Mouse (Mus musculus) MN1 (cell line): ENCODE measurements around the gene Ebpl.

ENCODE experiments used
- DNase-seq: peaks from one replicate; pipeline ENCODE4 v3.0.0-alpha.2; 2016; ENCODE audit warnings: low spot score

The Ebpl gene

DNA sequence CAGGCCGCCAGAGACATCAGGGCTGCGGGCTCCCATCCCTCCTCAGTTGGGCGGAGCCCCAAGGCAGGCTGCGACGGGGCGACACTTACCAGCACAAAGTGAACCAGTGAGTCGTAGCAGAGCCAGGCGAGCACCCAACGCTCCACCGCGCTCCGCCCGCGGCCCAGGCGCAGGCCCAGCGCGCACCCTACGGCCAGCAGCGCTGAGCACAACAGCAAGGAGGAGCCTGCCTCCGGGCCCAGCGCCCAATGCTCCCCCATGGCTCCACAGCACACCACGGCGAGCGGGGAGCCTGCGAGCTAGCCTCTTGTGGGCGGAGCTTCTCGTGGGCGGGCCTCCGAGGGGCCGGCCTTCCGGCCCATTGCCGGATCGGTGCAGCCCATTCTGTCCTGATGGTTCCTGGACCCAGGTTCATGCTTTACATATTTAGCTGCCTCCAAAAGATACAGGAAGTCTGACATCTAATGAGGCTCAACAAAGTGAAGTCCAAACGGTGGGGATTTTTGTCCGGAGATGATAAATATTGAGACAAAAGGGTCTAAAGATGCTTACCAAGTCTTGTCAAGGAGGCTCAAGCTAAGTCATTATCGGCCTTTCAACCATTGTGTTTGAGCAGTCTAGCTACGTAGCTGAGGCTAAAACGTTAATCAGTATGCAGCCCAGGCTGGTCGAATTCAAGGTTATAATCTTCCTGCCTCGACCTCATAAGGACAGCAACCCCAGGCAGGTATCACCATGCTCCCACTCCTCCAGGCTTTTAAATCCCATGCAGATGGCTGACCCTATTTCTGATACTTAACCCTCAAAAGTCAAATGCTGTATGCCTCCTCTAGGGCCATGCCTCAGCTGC, at the start of gene Ebpl:
Ebpl (minus strand) TSS at position 309 of the 850 bp plus-strand sequence.
- DNase-seq: peak; percentile 92

DNA sequence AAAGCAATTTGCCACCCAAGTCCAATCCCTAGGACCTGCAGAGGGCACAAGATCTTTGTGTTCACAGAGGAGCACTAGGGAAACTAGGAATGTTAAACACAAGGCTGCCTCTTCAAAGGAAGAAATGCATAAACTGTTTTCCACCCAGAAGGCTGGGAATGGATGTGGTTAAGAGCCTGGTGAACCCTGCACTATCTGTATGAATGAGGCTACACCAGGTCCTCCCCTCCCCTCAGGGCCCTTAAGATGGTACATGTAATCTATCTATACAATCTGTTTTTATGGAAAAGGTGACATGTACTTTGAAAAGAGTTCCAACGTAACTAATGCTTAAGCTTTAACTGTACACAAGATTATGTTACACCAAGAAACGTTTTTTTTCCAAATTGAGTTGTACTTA, 49.8 kb upstream of the Ebpl start:
- no peak for DNase-seq

DNA sequence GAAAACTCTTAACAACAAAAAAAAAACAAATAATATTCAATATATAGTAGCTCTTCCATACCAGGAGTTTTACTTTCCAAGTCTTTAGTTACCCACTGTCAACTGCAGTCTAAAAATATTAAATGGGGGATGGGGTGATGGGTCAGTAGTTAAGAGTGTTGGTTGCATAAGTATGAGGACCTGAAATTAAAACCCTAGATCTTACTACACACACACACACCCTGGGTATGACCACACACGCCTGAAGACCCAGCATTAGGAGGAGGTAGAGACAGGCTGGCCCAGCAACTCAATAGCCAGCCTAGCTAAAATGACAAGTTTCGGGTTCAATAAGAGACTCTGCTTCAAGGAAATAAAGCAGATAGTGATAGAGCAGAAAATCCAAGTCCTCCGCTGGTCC, 46.8 kb upstream of the Ebpl start:
- DNase-seq: no peak

DNA sequence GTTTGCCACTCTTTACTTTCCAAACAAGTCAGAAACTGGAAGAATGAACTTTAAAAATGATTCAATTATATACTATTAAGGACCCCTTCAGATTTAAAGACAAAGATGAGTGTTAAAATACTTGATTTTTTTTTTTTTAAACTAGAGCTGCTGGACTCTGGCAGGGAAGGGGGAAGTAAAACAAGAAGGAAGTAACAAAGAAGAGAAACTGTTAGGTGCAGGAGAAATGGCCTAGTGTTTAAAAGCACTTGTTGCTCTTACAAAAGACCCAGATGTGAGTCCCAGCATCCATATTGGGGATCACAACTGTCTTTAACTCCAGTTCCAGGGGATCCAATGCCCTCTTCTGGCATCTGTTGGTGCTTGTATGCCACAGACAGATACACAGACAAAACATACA, 45.5 kb upstream of the Ebpl start:
- no peak for DNase-seq

DNA sequence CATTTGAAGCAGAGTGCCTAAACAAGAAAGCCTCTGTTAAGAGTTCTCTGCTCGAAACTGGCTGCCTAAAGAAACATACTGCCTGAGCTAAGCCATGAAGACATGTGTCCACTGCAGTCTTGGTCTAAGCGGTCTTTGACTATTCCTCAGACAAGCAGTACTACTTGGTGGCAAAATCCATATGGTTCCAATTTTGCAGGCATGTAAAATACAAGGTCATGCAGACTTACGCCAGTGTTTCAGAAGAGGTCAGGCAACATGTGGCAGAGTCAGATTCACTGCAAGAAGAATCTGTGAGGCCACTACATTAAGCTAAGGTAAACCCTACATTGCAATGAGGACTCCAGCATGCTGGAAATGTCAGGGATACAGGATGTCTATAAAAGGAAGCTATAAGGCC, 44.7 kb upstream of the Ebpl start:
- no peak for DNase-seq

DNA sequence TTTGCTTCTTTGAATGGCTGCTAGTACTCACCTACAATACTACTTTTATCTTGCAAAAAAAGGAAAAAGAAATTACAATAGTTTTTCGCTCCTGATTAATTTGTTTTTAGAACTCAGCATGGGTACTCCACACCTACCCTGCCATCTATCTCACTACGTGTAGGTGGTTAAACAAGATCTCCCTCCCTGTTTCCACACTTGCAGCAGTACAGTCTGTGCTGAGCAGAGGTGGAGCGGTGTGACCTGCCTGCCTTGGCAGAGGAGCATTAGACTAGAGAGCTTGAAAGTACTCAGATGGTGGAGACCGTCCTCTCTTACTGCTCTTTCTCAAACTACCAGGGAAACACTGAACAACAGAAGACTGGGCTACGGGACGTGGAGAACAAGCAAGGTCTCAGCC, 34.5 kb upstream of the Ebpl start:
- DNase-seq: no peak

DNA sequence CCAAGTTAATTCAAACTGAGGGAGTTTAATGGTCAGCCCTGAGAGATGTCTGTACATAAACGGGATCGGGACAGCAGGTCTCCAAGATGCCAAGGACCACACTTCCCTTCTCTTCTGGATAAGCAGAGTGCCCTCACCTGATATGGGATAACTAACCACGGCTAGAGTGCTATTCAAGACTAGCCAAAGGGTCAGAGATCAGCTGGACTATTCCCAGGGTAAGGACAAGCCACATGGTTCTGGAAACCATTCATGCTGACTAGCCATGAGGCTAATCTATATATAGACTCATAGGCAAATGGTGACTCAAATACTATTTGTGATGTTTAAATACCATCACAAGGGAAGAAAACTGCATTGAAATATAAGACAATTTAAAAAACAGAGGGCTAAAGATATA, 30.3 kb upstream of the Ebpl start:
- DNase-seq: no peak

DNA sequence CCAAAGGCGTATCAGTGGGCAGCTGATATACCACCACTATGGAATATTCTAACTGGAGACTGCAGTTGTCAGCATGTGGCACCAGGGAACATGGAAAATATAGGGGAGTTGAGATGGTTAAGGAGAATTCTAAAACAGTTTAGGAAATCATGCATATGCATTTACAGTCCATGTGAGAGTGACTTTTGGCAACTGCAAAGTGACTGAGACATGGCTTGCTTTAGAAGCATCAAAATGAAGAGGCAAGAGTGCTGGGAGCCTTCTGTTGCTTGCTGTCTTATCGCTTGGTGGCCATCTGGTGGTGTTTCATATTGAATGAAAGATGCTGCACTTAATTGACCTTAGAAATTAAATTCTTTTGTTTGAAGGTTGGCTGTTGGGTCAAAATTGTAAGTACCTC, 7.1 kb upstream of the Ebpl start:
- DNase-seq: peak; percentile 19

DNA sequence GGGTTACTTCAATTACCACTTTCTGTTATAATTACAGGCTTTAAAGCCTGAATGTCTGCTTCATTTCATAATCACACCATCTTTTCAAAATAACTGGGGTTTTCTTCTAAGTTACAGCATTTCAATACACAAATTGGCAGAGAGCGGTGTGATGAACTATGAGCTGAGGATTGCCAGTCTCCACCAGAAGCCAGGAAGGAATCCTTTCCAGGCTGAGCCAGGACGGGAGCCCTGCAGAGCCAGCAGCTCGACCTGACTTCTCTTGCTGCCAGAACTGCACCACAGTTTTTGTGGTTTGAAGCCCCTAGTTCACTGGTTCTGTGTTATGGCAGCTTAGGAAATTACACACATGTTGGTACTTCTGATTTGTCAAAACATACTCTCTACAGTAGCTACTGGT, 4.4 kb upstream of the Ebpl start:
- no peak for DNase-seq

DNA sequence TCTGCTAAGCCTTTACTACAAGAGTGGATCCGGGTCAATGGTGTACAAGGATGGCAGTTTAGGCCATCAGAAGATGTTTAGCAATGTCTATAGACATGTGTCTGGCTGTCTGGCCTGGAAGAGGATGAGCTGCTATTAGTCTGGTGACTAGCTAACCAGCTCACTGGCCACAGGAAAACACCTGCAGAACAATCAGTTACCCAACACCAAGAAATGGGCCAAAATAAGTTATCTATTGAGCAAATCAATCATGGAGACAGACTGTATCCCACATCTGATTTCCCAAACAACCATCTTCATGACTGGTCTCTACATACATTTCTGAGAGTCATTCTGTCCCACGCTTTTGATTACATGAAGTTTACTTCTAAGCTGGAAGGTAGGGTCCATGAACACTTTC, 3.5 kb upstream of the Ebpl start:
- no peak for DNase-seq

DNA sequence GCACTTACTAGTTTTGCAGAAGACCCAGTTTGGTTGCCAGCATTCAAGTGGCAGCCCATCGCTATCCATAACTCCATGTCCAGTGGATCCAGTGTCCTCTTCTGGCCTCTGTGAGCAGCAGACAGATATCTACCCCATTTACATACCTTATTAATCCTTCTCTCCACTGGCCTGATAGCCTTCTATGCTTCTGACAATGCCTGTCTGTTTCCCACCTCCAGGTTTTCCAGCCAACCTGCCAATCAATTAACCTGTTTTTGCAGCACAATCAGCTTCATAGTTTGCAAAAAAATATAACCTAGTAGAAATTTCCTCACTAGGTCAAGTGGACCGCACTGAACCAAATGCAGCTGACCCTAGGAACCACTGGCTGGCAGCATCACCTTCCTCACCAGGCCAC, 2.0 kb upstream of the Ebpl start:
- no peak for DNase-seq

DNA sequence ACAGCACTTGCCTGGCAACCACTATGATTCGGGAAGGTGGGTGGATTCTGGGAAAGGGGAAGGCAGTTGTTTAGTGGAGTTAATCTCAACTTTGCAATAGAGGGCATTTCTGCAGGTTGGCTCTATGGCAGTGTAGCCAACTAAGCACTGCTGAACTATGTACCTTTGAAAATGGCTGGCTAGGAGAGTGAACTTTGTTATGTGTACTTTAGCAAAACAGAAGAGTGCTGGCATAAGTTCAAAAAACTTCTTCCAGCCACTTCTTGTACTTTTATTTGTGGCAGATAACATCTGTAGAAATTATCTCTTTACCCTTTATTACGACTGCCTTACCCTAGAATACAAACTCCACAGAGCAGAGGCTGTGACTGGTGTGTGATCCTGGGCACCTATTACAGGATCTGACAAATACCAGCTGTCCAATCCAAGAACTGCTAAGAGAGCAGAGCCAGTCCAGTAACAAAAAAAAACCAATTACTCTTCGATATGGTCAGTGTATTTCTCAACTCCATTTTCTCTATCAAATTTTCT, 807 bp upstream of the Ebpl start:
- DNase-seq: no peak

DNA sequence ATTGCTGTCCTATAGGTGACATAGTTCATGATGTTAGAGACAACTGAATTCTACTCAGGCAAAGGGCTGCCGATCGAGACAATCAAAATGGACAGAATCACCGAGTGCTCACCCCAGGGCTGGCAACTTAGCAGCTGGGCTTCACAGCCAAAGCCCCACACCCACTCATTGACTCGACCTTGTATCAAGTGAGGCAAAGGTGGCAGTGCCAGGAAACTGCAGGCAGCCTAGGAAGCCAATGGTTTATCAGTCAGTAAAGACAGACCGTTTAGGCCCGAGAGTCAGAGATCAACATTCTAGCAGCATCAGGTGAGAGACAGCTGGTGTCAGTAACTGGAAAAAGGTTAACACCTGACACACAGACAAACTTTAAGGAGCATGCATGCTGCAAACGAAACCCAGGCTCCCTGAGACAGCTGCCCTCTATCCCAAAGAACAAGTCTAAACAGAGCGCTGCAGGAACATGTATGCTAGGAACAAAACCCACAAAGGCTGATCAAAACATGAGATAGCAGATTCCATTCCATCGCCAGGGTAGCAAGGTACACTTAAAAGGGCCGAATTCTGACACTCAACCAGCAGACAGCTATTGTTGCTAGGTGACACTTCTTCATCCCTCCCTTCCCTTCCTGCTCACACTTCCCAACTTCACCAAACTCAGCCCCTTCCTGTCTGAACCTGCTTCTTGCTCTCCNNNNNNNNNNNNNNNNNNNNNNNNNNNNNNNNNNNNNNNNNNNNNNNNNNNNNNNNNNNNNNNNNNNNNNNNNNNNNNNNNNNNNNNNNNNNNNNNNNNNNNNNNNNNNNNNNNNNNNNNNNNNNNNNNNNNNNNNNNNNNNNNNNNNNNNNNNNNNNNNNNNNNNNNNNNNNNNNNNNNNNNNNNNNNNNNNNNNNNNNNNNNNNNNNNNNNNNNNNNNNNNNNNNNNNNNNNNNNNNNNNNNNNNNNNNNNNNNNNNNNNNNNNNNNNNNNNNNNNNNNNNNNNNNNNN, 5.7 kb downstream of the Ebpl start:
- DNase-seq: no peak

DNA sequence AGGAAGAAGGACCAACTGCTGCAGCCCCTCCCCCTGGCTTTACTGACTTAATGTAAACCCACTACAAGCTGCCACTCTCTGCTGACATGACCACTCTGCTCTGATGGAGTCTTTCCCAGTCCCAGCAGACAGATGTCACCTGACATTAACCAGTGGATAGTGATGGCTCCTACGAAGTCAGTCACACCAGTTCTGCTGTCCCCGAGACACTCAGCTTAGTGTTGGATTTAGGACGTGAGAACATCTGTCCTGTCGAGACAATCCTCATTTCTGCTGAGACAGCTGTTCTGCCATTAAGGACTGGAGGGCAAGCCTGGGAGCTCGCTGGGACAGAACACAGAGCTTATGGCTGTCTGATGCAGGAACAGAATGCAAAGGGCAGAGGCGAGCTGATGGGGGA, 9.4 kb downstream of the Ebpl start:
- DNase-seq: no peak

DNA sequence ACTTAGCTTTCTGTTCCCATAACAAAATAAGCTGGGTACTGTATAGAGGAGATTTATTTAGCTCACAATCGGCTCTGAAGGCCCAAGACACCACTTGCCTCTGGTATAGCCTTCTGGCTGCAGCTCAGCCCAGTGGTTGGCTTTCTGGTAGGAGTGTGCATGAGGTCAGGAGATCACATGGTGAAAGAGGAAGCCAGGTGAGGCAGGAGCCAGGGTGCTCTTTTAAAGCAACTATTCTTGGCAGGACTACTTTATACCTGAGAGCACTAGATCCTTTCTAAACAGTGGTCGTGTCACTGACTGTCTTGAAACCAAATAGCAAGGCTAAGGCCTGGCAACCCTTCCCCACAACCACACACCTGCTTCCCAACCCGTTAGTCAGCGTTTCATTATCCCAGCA, 10.4 kb downstream of the Ebpl start:
- DNase-seq: no peak

DNA sequence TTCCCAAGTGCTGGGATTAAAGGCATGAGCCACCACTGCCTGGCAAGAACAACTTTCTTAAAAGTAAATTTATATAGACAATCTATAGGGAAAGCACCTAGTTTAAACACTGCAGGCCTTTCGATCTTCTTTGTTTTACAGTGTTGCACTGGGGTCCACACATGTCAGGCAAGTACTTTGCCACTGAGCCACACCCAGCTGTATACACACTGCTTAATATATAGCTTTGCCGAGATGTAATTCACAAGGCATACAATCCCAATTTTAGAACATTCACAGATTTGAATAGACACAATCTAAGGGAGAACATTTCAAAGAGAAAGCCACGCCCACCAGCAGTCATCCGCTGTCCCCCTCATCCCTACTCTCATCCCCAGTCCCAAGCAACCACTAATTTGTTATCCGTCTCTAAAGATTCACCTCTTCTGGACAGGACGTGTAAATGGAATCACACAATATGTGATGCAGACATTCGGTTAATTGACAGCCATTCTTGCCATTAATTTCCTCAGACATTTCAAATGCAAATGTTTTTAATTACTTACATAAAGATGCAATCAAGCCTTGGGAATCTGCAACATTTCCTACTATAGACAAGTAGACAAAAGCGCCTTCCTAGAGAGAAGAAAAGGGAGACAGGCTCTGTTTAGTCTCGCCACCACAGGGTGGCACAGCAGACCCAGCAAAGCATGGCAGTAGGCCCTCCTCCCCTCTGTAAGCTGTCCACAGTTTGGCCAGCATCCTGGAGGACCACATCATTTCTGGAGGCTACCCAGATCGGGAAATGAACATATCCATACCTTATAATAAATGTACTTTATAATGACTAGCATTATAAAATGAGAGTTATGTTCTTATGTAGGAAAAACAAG, 13.2 kb downstream of the Ebpl start:
- DNase-seq: peak; percentile 37

DNA sequence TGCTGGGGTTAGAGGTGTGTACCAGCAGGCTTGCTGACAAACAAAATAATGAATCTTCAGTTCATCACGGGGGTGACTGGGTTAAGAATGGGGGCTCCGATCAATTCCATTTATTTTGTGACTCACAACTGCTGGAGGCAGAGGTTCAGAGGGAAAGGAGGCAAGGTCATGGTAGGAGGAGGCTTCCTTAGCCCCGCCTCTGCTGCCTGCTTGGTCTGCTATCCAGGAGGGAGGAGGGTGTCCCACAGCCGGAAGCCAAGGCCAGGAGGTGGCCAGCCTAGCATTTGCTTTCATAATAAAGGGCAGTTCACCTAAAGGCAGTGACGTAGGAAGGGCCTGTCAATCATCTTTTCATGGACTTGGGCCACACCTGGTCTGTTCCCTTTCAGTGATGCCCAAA, 15.6 kb downstream of the Ebpl start:
- DNase-seq: no peak

DNA sequence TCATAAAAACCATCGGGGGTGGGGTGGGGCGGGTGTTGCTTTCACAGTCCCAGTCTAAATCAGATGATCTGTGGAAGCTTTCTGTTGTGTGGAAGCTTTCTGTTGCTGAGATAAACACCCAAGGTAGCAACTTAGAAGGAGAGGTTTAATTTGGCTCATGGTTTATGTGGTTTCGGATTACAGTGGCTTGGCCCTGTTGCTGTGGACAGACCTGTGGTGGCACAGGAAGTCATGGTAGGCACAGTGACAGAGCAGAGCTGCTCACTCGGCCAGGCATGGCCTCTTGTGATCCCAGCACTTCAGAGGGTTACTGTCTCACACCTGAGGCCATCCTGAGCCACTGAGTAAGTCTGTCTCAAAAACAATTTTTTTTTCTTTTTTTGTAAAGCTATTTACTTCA, 20.9 kb downstream of the Ebpl start:
- no peak for DNase-seq

DNA sequence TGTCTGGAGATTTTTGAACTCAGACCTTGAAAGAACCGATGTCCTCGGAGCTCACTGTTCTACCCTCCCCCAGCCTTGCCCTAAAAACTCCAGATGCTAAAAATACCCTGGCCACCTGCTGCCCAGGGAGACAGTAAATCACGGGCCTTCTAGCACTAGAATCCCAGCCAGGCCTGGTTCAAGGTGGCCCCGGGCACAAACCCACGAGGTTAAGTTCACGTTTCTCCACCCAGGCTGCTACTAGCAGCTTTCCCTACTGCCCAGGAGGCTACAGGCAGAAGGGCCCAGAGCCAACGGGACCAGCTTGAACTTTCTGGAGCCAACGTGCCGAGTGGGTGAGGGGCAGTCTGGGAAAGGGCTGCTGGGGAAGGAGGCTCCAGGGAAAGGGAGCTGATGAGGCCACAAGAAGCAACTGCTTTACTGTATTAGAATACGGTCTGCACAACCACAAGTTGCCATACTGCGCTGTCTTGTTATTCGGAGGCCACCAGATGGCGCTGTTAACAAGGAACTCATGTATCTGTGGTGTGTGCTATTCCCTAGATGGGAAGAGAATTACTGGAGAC, 29.2 kb downstream of the Ebpl start:
- DNase-seq: peak; percentile 92

DNA sequence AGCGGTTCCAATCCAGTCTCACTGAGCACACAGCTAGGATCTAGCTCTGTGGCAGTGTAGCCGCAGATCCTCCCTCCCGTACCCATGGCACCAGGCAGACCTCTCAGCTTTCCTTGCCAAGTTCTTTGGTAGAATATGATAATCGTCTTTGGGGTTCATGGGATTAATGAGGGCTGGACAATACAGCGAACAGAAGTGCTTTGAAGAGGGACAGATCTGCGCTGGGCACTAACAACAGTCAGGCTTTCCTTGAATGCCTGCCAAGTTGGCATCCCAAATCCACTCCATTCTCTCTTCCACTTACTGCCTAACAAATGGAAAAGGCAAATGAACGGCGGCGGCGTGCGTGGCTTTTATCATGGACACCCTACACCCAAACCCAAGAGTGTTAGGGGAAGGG, 29.6 kb downstream of the Ebpl start:
- DNase-seq: peak; percentile 46

DNA sequence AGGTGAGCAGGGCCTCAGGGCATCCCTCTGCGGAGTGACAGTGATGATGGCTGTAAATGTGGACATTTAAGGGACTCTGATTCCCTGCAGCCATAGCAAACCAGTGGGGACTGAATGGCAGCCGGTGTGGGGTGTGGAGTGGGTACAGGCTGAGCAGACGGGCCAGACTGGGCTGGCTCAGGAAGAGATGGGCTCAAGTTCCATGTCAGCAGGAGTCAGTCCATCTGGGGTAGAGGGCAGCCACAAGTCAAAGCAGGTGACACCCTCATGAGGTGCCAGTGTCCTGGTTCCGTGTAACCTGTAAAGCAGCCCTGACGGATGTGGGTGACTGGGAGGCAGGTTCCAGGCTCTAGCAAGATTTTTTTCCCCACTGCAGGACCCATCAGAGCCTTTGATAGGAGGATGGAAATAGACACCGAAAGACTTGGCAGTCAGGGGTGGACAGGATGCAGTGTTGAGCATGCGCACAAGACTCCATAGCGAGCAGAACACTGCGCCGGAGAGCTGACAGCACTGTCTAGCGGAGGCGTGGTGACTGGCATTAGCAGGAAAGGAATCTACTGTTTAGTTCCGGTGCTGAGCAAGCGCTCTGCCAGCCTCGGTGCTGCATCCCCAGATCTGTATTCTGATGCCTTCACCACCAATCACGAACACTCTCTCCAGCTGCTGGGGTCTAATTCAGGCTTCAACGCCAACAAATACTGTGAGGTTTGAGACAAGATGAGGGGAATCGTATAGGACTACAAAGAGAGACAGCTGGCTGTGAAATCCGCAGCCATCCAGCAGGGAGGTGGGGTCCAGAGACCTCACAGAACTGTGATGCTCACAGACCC, 32.4 kb downstream of the Ebpl start:
- peak; percentile 90 for DNase-seq
